Mouse (Mus musculus): ENCODE data around the gene Atp8a1. TPM values are rescaled to one million over a fixed set of nuclear protein-coding genes. Genes with fewer than 3 reads are reported as not detected.
A peak's percentile ranks its signal among the peaks of the same experiment; 100 is the strongest.

Atp8a1 gene
- total RNA-seq, 2 experiments from 2014 or later = 47.1 to 62.3 TPM

GRCm38 (mm10) chr5:67649156-67649555, 198.1 kb downstream of the Atp8a1 start:
- Histone ChIP-seq H3K27ac (no peak overlapping the region), H3K4me3 (no peak overlapping the region)
- no peak for TF ChIP-seq CTCF (IDR thresholded peaks at IDR 0.05)
- intact Hi-C loops (cut with DNase I) = no loop called here
- DNase-seq = no peak

GRCm38 (mm10) chr5:67647568-67647967, 199.7 kb downstream of the Atp8a1 start:
- Histone ChIP-seq H3K4me3 (no peak overlapping the region), H3K27ac (no peak overlapping the region)
- intact Hi-C loops (cut with DNase I) = no loop called here
- peak; percentile 43 for TF ChIP-seq CTCF (IDR thresholded peaks at IDR 0.05)
- peak; percentile 58 for DNase-seq

GRCm38 (mm10) chr5:67646756-67647529, 200.3 kb downstream of the Atp8a1 start:
- no peak overlapping the region for H3K4me3 ChIP-seq
- intact Hi-C loops (cut with DNase I) = no loop called here
- DNase-seq = no peak

GRCm38 (mm10) chr5:67643537-67644255, 203.5 kb downstream of the Atp8a1 start:
- Histone ChIP-seq H3K27ac (no peak overlapping the region), H3K4me3 (no peak overlapping the region)
- intact Hi-C loops (cut with DNase I) = no loop called here
- no peak for DNase-seq
- no peak for TF ChIP-seq CTCF (IDR thresholded peaks at IDR 0.05)

More at GRCm38 (mm10) chr5:67646756-67647529, 200.3 kb downstream of the Atp8a1 start:
- no peak overlapping the region for H3K27ac ChIP-seq
- no peak for TF ChIP-seq CTCF (IDR thresholded peaks at IDR 0.05)

- TF ChIP-seq CTCF (IDR thresholded peaks at IDR 0.05) = no peak
- Histone ChIP-seq H3K4me3 (no peak overlapping the region), H3K27ac (no peak overlapping the region)
- DNase-seq = peak; percentile 32
- intact Hi-C loops (cut with DNase I) = no loop called here
These were observed 205.7 kb downstream of the Atp8a1 start for GRCm38 (mm10) chr5:67641406-67642120.

GRCm38 (mm10) chr5:67640596-67641312, 206.5 kb downstream of the Atp8a1 start:
- Histone ChIP-seq H3K4me3 (no peak overlapping the region), H3K27ac (no peak overlapping the region)
- no peak for DNase-seq
- TF ChIP-seq CTCF (IDR thresholded peaks at IDR 0.05) = no peak
- intact Hi-C loops (cut with DNase I) = no loop called here

GRCm38 (mm10) chr5:67634339-67634738, 212.9 kb downstream of the Atp8a1 start:
- H3K4me3 ChIP-seq = no peak overlapping the region
- no peak overlapping the region for H3K27ac ChIP-seq
- intact Hi-C loops (cut with DNase I) = no loop called here
- no peak for TF ChIP-seq CTCF (IDR thresholded peaks at IDR 0.05)
- DNase-seq = no peak

GRCm38 (mm10) chr5:67633831-67634268, 213.4 kb downstream of the Atp8a1 start:
- intact Hi-C loops (cut with DNase I) = no loop called here
- no peak overlapping the region for H3K4me3 ChIP-seq
- H3K27ac ChIP-seq = no peak overlapping the region
- no peak for TF ChIP-seq CTCF (IDR thresholded peaks at IDR 0.05)
- no peak for DNase-seq

GRCm38 (mm10) chr5:67633138-67633782, 214.0 kb downstream of the Atp8a1 start:
- intact Hi-C loops (cut with DNase I) = no loop called here

GRCm38 (mm10) chr5:67631261-67631660, 216.0 kb downstream of the Atp8a1 start:
- DNase-seq = no peak
- no peak overlapping the region for H3K27ac ChIP-seq
- no peak overlapping the region for H3K4me3 ChIP-seq
- TF ChIP-seq CTCF (IDR thresholded peaks at IDR 0.05) = no peak
- intact Hi-C loops (cut with DNase I) = no loop called here

More at GRCm38 (mm10) chr5:67633138-67633782, 214.0 kb downstream of the Atp8a1 start:
- TF ChIP-seq CTCF (IDR thresholded peaks at IDR 0.05) = no peak
- Histone ChIP-seq H3K4me3 (no peak overlapping the region), H3K27ac (no peak overlapping the region)
- no peak for DNase-seq

- intact Hi-C loops (cut with DNase I) = no loop called here
- no peak for DNase-seq
- Histone ChIP-seq H3K4me3 (no peak overlapping the region), H3K27ac (no peak overlapping the region)
- no peak for TF ChIP-seq CTCF (IDR thresholded peaks at IDR 0.05)
These were observed 217.4 kb downstream of the Atp8a1 start for GRCm38 (mm10) chr5:67629861-67630260.

GRCm38 (mm10) chr5:67629440-67629839, 217.8 kb downstream of the Atp8a1 start:
- intact Hi-C loops (cut with DNase I) = no loop called here
- TF ChIP-seq CTCF (IDR thresholded peaks at IDR 0.05) = no peak
- H3K27ac ChIP-seq = no peak overlapping the region
- no peak overlapping the region for H3K4me3 ChIP-seq
- DNase-seq = no peak
